Mouse (Mus musculus): ENCODE results near the gene Gpbp1l1.
A peak's percentile ranks its signal among the peaks of the same experiment; 100 is the strongest.

Gpbp1l1 gene

GRCm38 (mm10) chr4:116635197-116635596 lies 77.7 kb downstream of the Gpbp1l1 start:
- DNase-seq (ENCODE audit: low read depth, low spot score): no peak

GRCm38 (mm10) chr4:116638821-116639220 lies 81.4 kb downstream of the Gpbp1l1 start:
- no peak for DNase-seq (ENCODE audit: low read depth, low spot score)

- DNase-seq (ENCODE audit: low read depth, low spot score): peak; percentile 30
Observed at GRCm38 (mm10) chr4:116642071-116642470, 84.6 kb downstream of the Gpbp1l1 start.

Data from 3T3-L1 (cell line).